Mouse (Mus musculus) lung, embryonic 14.5 days (tissue): ENCODE results near the gene Neu4. TPM values are rescaled to one million over a fixed set of nuclear protein-coding genes. Genes with fewer than 3 reads are reported as not detected.
A peak's percentile ranks its signal among the peaks of the same experiment; 100 is the strongest.

Experiments used
- ATAC-seq: fragments of 200-750 bp; cut with Nextera tagmentation; 2 replicates; pipeline ENCODE4 v1.8.0; 2017; ENCODE audit warnings: mild to moderate bottlenecking, moderate TSS enrichment, moderate library complexity; ENCODE audit not compliant: insufficient read depth
- DNase-seq: peaks from one replicate; pipeline ENCODE4 v3.0.0-alpha.2; 2015
- H3K27ac ChIP-seq: fragments of 300-500 bp; sonication (generic); 2 replicates; pipeline ENCODE4 v1.5.1; 2014; ENCODE audit warnings: low read depth, mild to moderate bottlenecking, moderate library complexity
- H3K27me3 ChIP-seq: fragments of 300-500 bp; sonication (generic); 2 replicates; pipeline ENCODE4 v1.6.1; 2014; ENCODE audit warnings: low read length, control low read depth; ENCODE audit not compliant: insufficient read depth
- H3K36me3 ChIP-seq: fragments of 300-500 bp; sonication (generic); 2 replicates; pipeline ENCODE4 v1.6.1; 2014; ENCODE audit warnings: control low read depth; ENCODE audit not compliant: insufficient read depth
- H3K4me1 ChIP-seq: fragments of 300-500 bp; sonication (generic); 2 replicates; pipeline ENCODE4 v1.6.1; 2014; ENCODE audit warnings: antibody characterized with exemption, control low read depth; ENCODE audit not compliant: insufficient read depth
- H3K4me2 ChIP-seq: fragments of 300-500 bp; sonication (generic); 2 replicates; pipeline ENCODE4 v1.6.1; 2014; ENCODE audit warnings: mild to moderate bottlenecking
- H3K4me3 ChIP-seq: fragments of 300-500 bp; sonication (generic); 2 replicates; pipeline ENCODE4 v1.5.1; 2014; ENCODE audit warnings: low read depth, low read length
- H3K9ac ChIP-seq: fragments of 300-500 bp; sonication (generic); 2 replicates; pipeline ENCODE4 v1.6.1; 2014
- H3K9me3 ChIP-seq: fragments of 300-500 bp; sonication (generic); 2 replicates; pipeline ENCODE4 v1.6.1; 2016; ENCODE audit warnings: low read depth, low read length, control low read depth
- CTCF ChIP-seq: IDR thresholded peaks from 2 replicates; pipeline ENCODE4 v1.5.1; 2016; ENCODE audit warnings: antibody characterized with exemption, low read depth
- WGBS: fragments of 180-500 bp; shearing (Covaris S2); extraction: QIAGEN DNeasy Blood & Tissue Kit; methylation state at CpG from one replicate; pipeline ENCODE4 v1.1.7; 2014; 5-methylcytosine and 5-hydroxymethylcytosine counted together
- polyA plus RNA-seq: library from polyadenylated mRNA; unstranded; fragments of >200 nt; fragmentation: Nextera tagmentation; extraction: Ambion mirVana; gene quantifications from 2 replicates; pipeline ENCODE4 v1.2.1, GENCODE M21; 2014

The Neu4 gene
- polyA plus RNA-seq, 1 experiment from 2014 or later = not detected

DNA sequence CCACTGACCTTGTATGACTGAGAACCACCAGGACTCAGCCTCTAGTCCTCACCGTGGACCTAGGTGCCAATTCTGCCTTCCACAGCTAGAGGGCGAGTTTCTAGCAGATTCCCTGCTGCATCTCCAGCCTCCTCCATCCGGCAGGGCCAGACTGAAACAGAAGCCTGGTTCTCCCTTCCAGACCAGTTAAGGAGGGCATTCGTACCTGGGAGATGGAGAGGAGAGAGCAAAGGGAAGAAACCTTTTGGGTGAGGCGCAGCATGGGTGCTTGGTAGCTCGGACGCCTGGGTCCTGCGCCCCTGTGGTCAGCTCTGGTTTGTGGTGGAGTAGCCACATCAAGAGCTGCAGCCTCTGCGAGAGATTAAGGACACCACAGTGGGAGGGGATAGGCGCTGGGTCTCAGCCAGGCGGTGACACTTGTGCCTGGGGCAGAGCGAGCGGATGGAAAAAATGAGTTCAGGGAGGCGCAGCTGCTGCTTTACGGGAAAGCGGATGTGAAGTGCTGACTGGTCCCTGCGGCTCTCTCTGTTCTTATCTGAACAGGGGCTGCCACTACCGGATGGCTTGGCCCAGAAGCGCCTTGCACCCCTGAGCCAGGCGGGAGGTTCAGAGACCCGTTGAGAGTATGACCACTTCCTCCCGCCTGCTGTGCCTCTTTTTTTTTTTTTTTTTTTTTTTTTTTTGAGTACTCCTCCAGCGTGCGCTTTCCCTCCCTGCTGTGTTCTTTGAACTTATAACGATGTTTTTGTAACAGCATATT lies 14.9 kb downstream of the Neu4 start:
- TF ChIP-seq CTCF = peak; percentile 88
- H3K4me3 ChIP-seq = peak overlapping the region; percentile 39
- WGBS = under 1% methylated on average over 25 of the region's 25 CpGs
- H3K4me1 ChIP-seq = no peaks in the 10 kb centered on the region
- H3K27me3 ChIP-seq = no peaks in the 10 kb centered on the region
- DNase-seq (peak; percentile 91), ATAC-seq (peak; percentile 95)
- H3K9me3 ChIP-seq = no peaks in the 10 kb centered on the region
- no peaks in the 10 kb centered on the region for H3K36me3 ChIP-seq
- peak overlapping the region; percentile 36 for H3K9ac ChIP-seq
- peak overlapping the region; percentile 74 for H3K4me2 ChIP-seq
- H3K27ac ChIP-seq = peak overlapping the region; percentile 81

DNA sequence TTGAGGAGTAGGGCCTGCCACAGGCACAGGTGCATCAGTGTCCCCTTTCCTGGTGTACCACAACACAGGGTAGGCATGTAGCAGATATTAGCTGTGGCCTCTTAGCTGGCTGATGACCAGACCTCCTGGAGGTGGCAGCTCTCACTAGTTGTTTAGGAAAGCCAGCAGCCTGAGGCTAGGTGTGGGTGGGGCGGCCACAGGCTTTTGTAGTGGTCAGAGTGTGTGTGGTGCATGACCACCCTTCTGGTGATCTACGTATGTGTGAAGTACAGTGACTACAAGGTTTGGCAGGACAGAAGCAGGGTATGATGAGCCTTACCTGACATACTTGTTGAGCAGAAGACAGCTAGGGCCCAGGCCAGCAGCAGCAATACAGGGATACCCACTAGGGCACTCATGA lies 20.1 kb downstream of the Neu4 start:
- ATAC-seq = no peak
- DNase-seq = no peak
- no peak overlapping the region for H3K9ac ChIP-seq
- no peaks in the 10 kb centered on the region for H3K4me1 ChIP-seq
- no peak overlapping the region for H3K27ac ChIP-seq
- H3K36me3 ChIP-seq = no peaks in the 10 kb centered on the region
- H3K4me2 ChIP-seq = no peak overlapping the region
- no peaks in the 10 kb centered on the region for H3K9me3 ChIP-seq
- WGBS = 89% methylated on average over 2 of the region's 2 CpGs
- H3K4me3 ChIP-seq = no peak overlapping the region
- H3K27me3 ChIP-seq = no peaks in the 10 kb centered on the region
- no peak for TF ChIP-seq CTCF

DNA sequence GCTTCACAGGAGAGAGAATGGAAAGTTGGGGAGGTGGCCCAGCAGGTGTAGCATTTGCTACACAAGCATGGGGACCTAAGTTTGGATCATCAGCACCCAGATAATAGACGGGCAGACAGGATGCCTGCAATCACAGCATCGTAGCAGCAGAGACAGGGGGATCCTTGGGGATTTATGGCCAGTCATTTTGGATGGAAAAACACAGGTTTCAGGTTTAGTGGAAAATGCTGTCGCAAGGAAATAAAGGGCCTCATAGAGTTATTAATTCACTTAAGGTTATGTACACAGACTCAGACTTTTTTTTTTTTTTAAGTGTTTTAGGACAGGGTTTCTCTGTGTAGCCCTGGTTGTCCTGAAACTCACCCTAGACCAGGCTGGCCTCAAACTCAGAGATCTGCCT lies 25.3 kb downstream of the Neu4 start:
- no peak for ATAC-seq
- Histone ChIP-seq H3K9me3 (no peaks in the 10 kb centered on the region), H3K27ac (no peak overlapping the region), H3K9ac (no peak overlapping the region), H3K27me3 (no peaks in the 10 kb centered on the region), H3K36me3 (no peaks in the 10 kb centered on the region), H3K4me2 (no peak overlapping the region), H3K4me3 (no peak overlapping the region), H3K4me1 (no peaks in the 10 kb centered on the region)
- 69% methylated on average over 3 of the region's 3 CpGs for WGBS
- DNase-seq = no peak
- TF ChIP-seq CTCF = no peak

DNA sequence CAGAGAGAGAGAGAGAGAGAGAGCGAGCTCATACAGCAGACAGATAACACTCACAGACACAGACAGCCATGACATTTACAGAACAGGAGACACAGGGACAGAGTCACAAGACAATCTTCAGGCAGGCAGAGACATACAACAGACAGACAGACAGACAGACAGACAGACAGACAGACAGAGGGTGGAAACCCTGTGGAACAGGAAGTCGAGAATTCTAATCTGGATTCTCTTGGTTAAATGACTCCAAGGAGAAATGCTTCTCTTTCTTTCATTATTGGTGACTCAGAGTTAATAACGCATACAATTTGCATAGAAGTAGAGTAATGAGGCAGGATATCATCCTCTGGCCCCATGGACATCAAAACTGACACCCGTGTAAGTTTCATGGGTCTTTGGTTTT lies 26.3 kb downstream of the Neu4 start:
- Histone ChIP-seq H3K4me2 (no peak overlapping the region), H3K9ac (no peak overlapping the region), H3K4me3 (no peak overlapping the region), H3K9me3 (no peaks in the 10 kb centered on the region), H3K27me3 (no peaks in the 10 kb centered on the region), H3K36me3 (no peaks in the 10 kb centered on the region), H3K4me1 (no peaks in the 10 kb centered on the region), H3K27ac (no peak overlapping the region)
- no peak for ATAC-seq
- 74% methylated on average over 4 of the region's 4 CpGs for WGBS
- no peak for TF ChIP-seq CTCF
- no peak for DNase-seq

DNA sequence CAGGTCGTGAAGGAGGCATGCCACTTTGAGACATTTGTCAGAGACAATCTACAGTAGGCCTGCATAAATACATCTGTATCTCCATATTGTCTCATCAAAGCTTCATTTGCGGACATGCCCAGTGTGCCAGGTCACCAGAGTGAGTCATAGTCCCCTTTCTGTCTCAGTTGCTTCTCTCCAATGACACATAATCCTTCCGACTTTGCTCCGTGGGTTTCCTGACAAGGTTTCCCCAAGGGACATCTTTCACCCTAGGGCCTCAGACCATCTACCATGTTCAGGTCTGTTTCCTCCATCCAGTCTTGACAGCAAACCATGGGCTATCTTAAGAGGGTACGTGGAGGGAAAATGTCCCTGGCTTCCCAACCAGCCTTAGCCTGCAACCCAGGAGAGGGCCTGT lies 30.9 kb downstream of the Neu4 start:
- H3K36me3 ChIP-seq = no peaks in the 10 kb centered on the region
- TF ChIP-seq CTCF = no peak
- no peaks in the 10 kb centered on the region for H3K9me3 ChIP-seq
- no peak overlapping the region for H3K27ac ChIP-seq
- DNase-seq = no peak
- H3K9ac ChIP-seq = no peak overlapping the region
- ATAC-seq = no peak
- no peak overlapping the region for H3K4me2 ChIP-seq
- no peak overlapping the region for H3K4me3 ChIP-seq
- no peaks in the 10 kb centered on the region for H3K4me1 ChIP-seq
- H3K27me3 ChIP-seq = no peaks in the 10 kb centered on the region
- 79% methylated on average over 5 of the region's 5 CpGs for WGBS

DNA sequence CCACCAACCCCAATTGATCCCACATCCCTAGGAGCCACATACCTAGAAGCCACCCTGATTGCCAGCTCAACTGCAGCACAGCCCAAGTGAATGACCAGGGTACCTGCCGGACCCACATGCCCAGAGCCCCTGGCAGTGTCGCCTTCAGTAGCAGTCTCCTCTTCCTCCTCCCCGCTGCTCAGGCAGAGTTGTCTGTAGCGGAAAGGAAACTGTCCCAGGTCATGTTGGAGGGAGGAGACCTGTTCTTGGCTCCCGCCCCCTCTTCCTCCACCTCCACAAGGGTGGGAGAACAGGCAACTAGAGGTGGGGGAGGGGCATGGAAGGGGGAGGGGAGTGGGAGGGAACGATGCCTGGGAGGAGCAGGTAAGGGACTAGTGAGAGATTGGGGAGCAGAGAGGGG lies 32.1 kb downstream of the Neu4 start, which contains the start of gene Pdcd1:
Pdcd1 (minus strand) TSS at position 181 of the 400 bp plus-strand sequence.
- H3K9me3 ChIP-seq = no peaks in the 10 kb centered on the region
- H3K36me3 ChIP-seq = no peaks in the 10 kb centered on the region
- ATAC-seq = no peak
- no peak for TF ChIP-seq CTCF
- H3K4me1 ChIP-seq = no peaks in the 10 kb centered on the region
- H3K9ac ChIP-seq = no peak within 1 kb of the TSS
- H3K27me3 ChIP-seq = no peaks in the 10 kb centered on the region
- 46% methylated on average over 5 of the region's 6 CpGs for WGBS
- no peak for DNase-seq
- H3K4me3 ChIP-seq = no peak within 1 kb of the TSS
- H3K27ac ChIP-seq = no peak within 1 kb of the TSS
- H3K4me2 ChIP-seq = no peak within 1 kb of the TSS

DNA sequence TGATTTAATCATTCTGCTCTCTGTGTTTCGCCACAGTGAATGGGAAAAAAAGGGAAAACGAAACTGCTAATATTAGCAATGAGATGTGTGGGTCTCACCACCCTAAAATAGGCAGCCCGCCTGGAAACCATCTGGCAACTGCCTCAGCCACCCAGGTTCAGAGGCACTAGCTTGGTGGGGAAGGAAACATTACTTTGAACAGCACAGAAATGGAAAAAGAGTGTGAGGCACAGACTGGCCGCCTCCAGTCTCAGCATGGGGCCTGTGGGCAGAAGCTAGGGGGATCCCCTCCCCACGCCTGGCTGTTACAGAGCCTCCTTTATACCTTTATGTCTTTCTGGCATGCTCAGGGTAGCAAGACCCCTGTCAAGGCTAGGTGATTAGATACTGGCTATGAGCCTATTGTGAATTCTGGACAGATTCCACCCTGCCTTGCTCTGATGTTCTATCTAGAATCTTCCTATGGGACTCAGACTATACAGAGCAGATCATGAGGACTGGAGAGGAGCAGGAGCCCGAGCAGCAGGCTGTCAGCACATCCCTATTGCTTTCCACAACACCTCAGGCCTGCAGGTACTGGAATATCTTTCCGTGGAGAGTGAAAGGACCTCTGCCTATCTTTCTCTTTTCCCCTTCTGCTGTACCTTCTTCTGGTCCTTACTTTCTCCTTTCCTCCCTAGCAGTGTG lies 33.4 kb downstream of the Neu4 start:
- Histone ChIP-seq H3K4me3 (no peak overlapping the region), H3K36me3 (no peaks in the 10 kb centered on the region), H3K4me2 (no peak overlapping the region), H3K4me1 (no peaks in the 10 kb centered on the region), H3K27me3 (no peaks in the 10 kb centered on the region), H3K9me3 (no peaks in the 10 kb centered on the region), H3K27ac (no peak overlapping the region), H3K9ac (no peak overlapping the region)
- 61% methylated on average over 7 of the region's 7 CpGs for WGBS
- no peak for ATAC-seq
- DNase-seq = no peak
- TF ChIP-seq CTCF = no peak
